Mouse (Mus musculus): ENCODE measurements around the gene Gm4131.

DNA sequence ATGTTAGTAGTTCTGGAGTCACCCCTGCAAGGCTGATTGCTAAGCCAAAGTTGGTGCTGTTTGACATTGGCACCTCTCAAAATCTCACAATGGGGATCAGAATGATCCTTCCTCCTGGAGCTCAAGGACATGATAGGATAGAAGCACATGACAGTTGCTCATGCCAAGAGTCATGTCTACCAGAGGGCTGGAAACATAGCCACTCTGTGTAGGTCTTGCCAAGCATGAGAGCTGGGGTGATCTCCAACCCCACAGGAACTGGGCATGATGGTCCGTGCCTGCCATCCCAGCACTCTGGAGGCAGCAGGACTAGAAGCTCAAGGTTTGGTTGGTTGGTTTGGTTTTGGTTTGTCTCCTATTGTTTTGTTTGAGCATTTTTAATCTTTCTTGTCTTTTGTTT lies 116.0 kb downstream of the Gm4131 start:
- TF ChIP-seq CTCF (IDR thresholded peaks at IDR 0.05; ENCODE audit: low read depth, low read length) (no peak), POLR2A (IDR thresholded peaks at IDR 0.05; ENCODE audit: extremely low read depth, insufficient read depth, low read length) (no peak)
